Mouse (Mus musculus): Measurements from ENCODE around the gene Igsf11. TPM values are rescaled to one million over a fixed set of nuclear protein-coding genes. Genes with fewer than 3 reads are reported as not detected.
"Not testable (repeated sequence)": the region's sequence is repeated elsewhere in the genome, so short reads cannot be mapped to it uniquely, and the experiment has no call there.

Igsf11 gene
- total and polyA plus RNA-seq, 2 experiments from 2014 or later, result 0.07 to 0.19 TPM

DNA sequence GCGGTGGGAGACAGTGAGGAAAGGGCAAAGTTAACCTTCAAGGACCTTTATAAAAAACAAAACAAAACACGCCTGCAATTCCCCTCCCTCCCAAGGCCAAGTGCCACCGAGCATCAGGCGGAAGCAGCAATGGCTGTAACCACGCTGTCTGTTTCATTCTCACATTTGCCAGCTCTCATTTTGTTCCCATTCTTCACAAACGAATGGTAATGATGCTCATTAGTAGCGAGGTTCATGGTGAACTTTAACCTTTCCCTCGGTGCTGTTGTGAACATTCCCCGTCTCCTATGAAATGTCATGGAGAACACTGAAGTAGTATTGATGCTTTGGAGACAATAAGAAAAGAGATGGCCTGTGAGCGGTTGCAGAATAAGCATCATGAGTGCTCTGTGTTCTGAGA, 74.6 kb downstream of the Igsf11 start:
- 85% methylated on average over 10 of the region's 10 CpGs for WGBS
- Histone ChIP-seq H3K4me1 (ENCODE audit: control insufficient read depth, insufficient read depth) (no peaks in the 10 kb centered on the region), H3K27me3 (ENCODE audit: control insufficient read depth, insufficient read depth, low read length) (no peaks in the 10 kb centered on the region), H3K4me3 (ENCODE audit: low read depth, low read length) (no peak overlapping the region), H3K9ac (replicated peaks; ENCODE audit: low read depth, low read length) (no peak overlapping the region), H3K9me3 (replicated peaks; ENCODE audit: control insufficient read depth, low read length) (no peaks in the 10 kb centered on the region), H3K27ac (ENCODE audit: low read depth) (no peak overlapping the region), H3K36me3 (replicated peaks; ENCODE audit: control insufficient read depth, insufficient read depth, low read length) (no peaks in the 10 kb centered on the region), H3K4me2 (ENCODE audit: low read depth, low read length) (no peak overlapping the region)
- no peak for DNase-seq (ENCODE audit: low spot score)
- TF ChIP-seq EP300 (IDR thresholded peaks at IDR 0.05; ENCODE audit: low read depth) (no peak), CTCF (IDR thresholded peaks at IDR 0.05; ENCODE audit: low read depth) (no peak)
- no peak for ATAC-seq (ENCODE audit: insufficient read depth, low read depth)

DNA sequence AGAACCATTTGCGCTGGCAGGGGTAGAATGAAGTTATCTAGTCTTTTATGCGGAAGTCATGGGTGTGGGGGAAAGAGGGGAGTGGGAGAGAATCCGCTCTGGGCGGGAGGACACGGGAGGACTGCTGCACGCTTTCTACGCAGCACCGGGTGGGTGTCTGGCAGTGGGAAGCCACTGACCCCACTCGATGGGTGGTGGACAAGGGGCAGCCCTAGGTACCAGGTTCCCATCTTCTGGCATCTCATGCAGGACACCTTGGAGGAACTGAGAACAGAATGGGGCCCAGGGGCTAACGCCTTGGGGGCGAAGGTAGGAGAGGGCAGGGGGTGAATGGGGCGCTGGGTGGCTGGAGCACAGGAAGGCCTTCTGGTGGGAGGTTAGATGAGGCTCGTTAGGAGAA, 83.7 kb downstream of the Igsf11 start:
- H3K9ac ChIP-seq (replicated peaks; ENCODE audit: low read depth, low read length), result no peak overlapping the region
- 73% methylated on average over 13 of the region's 13 CpGs for WGBS
- TF ChIP-seq EP300 (IDR thresholded peaks at IDR 0.05; ENCODE audit: low read depth), result no peak

DNA sequence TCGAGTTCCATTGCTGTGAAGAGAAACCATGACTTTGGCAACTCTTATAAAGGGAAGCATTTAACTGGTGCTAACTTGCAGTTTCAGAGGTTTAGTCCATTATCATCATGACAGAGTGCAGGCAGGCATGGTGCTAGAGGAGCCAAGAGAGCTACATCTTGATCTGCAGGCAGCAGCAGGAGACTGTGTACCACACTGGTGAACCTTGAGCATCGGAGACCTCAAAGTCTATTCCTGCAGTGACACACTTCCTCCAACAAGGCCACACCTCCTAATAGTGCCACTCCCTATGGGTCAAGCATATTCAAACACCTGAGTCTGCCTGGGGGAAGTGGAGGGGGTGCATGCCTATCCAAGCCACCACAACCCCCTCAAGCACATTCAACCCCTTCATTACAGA, 86.1 kb downstream of the Igsf11 start:
- DNase-seq (ENCODE audit: low spot score) (no peak), ATAC-seq (ENCODE audit: insufficient read depth, low read depth) (no peak)
- H3K4me1 ChIP-seq (ENCODE audit: control insufficient read depth, insufficient read depth), result no peaks in the 10 kb centered on the region
- no peak overlapping the region for H3K4me2 ChIP-seq (ENCODE audit: low read depth, low read length)
- 76% methylated on average over 2 of the region's 2 CpGs for WGBS
- TF ChIP-seq EP300 (IDR thresholded peaks at IDR 0.05; ENCODE audit: low read depth) (no peak), CTCF (IDR thresholded peaks at IDR 0.05; ENCODE audit: low read depth) (no peak)
- H3K9ac ChIP-seq (replicated peaks; ENCODE audit: low read depth, low read length), result no peak overlapping the region
- no peaks in the 10 kb centered on the region for H3K27me3 ChIP-seq (ENCODE audit: control insufficient read depth, insufficient read depth, low read length)
- H3K27ac ChIP-seq (ENCODE audit: low read depth), result no peak overlapping the region
- no peaks in the 10 kb centered on the region for H3K36me3 ChIP-seq (replicated peaks; ENCODE audit: control insufficient read depth, insufficient read depth, low read length)
- H3K9me3 ChIP-seq (replicated peaks; ENCODE audit: control insufficient read depth, low read length), result no peaks in the 10 kb centered on the region
- H3K4me3 ChIP-seq (ENCODE audit: low read depth, low read length), result no peak overlapping the region

More for the DNA sequence above, 83.7 kb downstream of the Igsf11 start:
- Histone ChIP-seq H3K4me2 (ENCODE audit: low read depth, low read length) (no peak overlapping the region), H3K9me3 (replicated peaks; ENCODE audit: control insufficient read depth, low read length) (no peaks in the 10 kb centered on the region), H3K36me3 (replicated peaks; ENCODE audit: control insufficient read depth, insufficient read depth, low read length) (no peaks in the 10 kb centered on the region), H3K4me1 (ENCODE audit: control insufficient read depth, insufficient read depth) (no peaks in the 10 kb centered on the region), H3K4me3 (ENCODE audit: low read depth, low read length) (no peak overlapping the region), H3K27me3 (ENCODE audit: control insufficient read depth, insufficient read depth, low read length) (no peaks in the 10 kb centered on the region), H3K27ac (ENCODE audit: low read depth) (no peak overlapping the region)
- ATAC-seq (ENCODE audit: insufficient read depth, low read depth) (no peak), DNase-seq (ENCODE audit: low spot score) (no peak)

DNA sequence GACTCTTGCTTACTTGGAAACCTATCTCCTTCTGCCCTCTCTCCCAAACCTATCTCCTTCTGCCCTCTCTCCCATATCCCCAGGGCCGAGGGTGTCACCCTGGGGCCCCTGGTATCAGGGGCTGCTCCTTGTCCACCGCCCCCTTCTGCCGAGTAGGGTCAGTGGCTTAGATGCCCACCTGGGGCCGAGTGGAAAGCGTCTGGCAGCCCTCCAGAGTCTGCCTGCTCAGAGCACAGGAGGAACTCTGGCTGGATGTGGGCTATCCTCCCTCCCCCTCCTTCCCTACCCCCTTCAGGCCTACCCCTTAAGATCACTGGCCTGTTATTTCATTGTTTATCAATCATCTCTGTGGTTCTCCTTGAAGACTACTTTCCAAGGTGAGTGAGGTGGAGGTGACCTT, 88.1 kb downstream of the Igsf11 start:
- no peak overlapping the region for H3K4me3 ChIP-seq (ENCODE audit: low read depth, low read length)
- TF ChIP-seq CTCF (IDR thresholded peaks at IDR 0.05; ENCODE audit: low read depth) (no peak), EP300 (IDR thresholded peaks at IDR 0.05; ENCODE audit: low read depth) (no peak)
- H3K9ac ChIP-seq (replicated peaks; ENCODE audit: low read depth, low read length), result no peak overlapping the region
- no peaks in the 10 kb centered on the region for H3K27me3 ChIP-seq (ENCODE audit: control insufficient read depth, insufficient read depth, low read length)
- H3K4me2 ChIP-seq (ENCODE audit: low read depth, low read length), result no peak overlapping the region
- no peak for ATAC-seq (ENCODE audit: insufficient read depth, low read depth)
- H3K36me3 ChIP-seq (replicated peaks; ENCODE audit: control insufficient read depth, insufficient read depth, low read length), result no peaks in the 10 kb centered on the region
- 18% methylated on average over 5 of the region's 5 CpGs for WGBS
- H3K9me3 ChIP-seq (replicated peaks; ENCODE audit: control insufficient read depth, low read length), result no peaks in the 10 kb centered on the region
- no peak overlapping the region for H3K27ac ChIP-seq (ENCODE audit: low read depth)
- DNase-seq (ENCODE audit: low spot score), result no peak
- H3K4me1 ChIP-seq (ENCODE audit: control insufficient read depth, insufficient read depth), result no peaks in the 10 kb centered on the region

DNA sequence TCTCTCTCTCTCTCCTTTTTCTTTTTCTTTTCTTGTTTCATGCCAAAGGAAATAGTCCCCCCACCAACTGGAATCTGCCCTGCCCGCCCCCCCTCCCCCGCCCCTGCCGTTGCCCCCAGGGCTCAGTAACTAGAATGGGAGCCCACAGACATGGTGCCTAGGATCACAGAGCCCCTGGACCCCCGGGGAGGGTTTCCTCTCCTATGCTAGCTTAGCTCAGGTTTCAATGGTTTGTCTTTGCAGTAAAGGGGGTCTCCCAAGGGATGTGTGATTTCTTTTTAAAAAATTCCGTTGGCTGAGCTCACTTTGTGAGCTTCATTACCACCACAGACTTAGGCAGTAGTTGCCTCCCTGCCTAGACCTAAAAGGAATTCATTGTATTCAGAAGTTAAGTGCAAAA, 89.6 kb downstream of the Igsf11 start:
- no peak overlapping the region for H3K4me3 ChIP-seq (ENCODE audit: low read depth, low read length)
- no peak for ATAC-seq (ENCODE audit: insufficient read depth, low read depth)
- no peak overlapping the region for H3K9ac ChIP-seq (replicated peaks; ENCODE audit: low read depth, low read length)
- no peak for TF ChIP-seq CTCF (IDR thresholded peaks at IDR 0.05; ENCODE audit: low read depth)
- TF ChIP-seq EP300 (IDR thresholded peaks at IDR 0.05; ENCODE audit: low read depth), result no peak
- DNase-seq (ENCODE audit: low spot score), result no peak
- H3K27me3 ChIP-seq (ENCODE audit: control insufficient read depth, insufficient read depth, low read length), result no peaks in the 10 kb centered on the region
- 25% methylated on average over 5 of the region's 5 CpGs for whole genome bisulfite sequencing
- no peak overlapping the region for H3K27ac ChIP-seq (ENCODE audit: low read depth)
- H3K36me3 ChIP-seq (replicated peaks; ENCODE audit: control insufficient read depth, insufficient read depth, low read length), result no peaks in the 10 kb centered on the region
- H3K4me2 ChIP-seq (ENCODE audit: low read depth, low read length), result no peak overlapping the region
- H3K4me1 ChIP-seq (ENCODE audit: control insufficient read depth, insufficient read depth), result no peaks in the 10 kb centered on the region
- no peaks in the 10 kb centered on the region for H3K9me3 ChIP-seq (replicated peaks; ENCODE audit: control insufficient read depth, low read length)

DNA sequence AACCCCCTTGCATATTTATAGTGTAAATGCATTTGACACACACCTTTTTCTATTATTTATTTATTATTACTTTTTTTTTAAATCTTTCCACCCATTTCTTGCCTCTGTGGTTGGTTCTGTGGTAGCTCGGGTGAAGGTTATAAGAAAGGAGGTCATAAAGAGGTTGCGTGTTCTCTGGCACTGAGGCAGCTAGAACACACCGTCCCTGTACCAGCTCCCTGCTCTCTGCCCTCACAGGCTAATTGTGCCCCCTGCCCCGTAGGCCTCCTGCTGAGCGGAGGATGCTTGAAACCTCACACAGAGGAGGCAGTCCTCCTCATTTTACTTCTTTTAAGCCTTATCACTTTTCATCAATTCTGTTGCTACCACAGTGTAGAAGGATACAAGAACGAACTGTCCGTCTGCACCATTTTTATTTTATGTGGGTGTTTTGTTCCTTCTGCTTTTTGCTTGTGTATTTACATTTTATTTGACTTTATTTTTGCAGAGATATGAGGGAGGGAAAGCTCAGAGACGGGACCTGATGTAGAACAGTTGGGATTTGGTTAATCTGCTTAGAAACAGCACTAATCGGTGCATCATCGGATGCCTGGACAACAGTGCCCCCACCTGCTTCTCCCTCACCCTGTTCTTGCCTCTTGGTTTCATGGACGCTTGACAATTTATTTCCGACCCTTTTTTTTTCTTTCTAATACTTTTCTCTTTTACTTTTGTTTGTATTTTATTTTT, 90.2 kb downstream of the Igsf11 start:
- no peak for TF ChIP-seq CTCF (IDR thresholded peaks at IDR 0.05; ENCODE audit: low read depth)
- no peak for TF ChIP-seq EP300 (IDR thresholded peaks at IDR 0.05; ENCODE audit: low read depth)
- Histone ChIP-seq H3K4me2 (ENCODE audit: low read depth, low read length) (no peak overlapping the region), H3K4me1 (ENCODE audit: control insufficient read depth, insufficient read depth) (no peaks in the 10 kb centered on the region), H3K9me3 (replicated peaks; ENCODE audit: control insufficient read depth, low read length) (no peaks in the 10 kb centered on the region), H3K27me3 (ENCODE audit: control insufficient read depth, insufficient read depth, low read length) (no peaks in the 10 kb centered on the region), H3K27ac (ENCODE audit: low read depth) (no peak overlapping the region), H3K9ac (replicated peaks; ENCODE audit: low read depth, low read length) (no peak overlapping the region), H3K4me3 (ENCODE audit: low read depth, low read length) (no peak overlapping the region), H3K36me3 (replicated peaks; ENCODE audit: control insufficient read depth, insufficient read depth, low read length) (no peaks in the 10 kb centered on the region)
- DNase-seq (ENCODE audit: low spot score) (no peak), ATAC-seq (ENCODE audit: insufficient read depth, low read depth) (no peak)
- 44% methylated on average over 12 of the region's 12 CpGs for WGBS

DNA sequence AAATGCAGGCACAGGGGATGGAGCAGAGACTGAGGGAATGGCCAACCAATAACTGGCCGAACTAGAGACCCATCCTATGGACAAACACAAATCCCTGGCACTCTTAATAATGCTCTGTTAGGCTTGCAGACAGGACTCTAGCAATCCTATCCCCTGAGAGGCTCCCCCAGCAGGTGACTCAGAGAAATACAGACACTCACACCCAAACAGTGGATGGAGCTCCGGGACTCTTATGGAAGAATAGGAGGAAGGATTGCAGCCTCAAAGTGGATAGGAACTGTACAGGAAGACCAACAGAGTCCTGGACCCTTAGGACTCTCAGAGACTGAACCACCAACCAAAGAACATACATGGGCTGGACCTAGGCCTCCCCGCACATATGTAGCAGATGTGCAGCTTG, 91.4 kb downstream of the Igsf11 start:
- H3K27me3 ChIP-seq (ENCODE audit: control insufficient read depth, insufficient read depth, low read length); DNase-seq (ENCODE audit: low spot score); H3K9me3 ChIP-seq (replicated peaks; ENCODE audit: control insufficient read depth, low read length); H3K4me1 ChIP-seq (ENCODE audit: control insufficient read depth, insufficient read depth); H3K4me2 ChIP-seq (ENCODE audit: low read depth, low read length); H3K9ac ChIP-seq (replicated peaks; ENCODE audit: low read depth, low read length); H3K27ac ChIP-seq (ENCODE audit: low read depth); ATAC-seq (ENCODE audit: insufficient read depth, low read depth); H3K4me3 ChIP-seq (ENCODE audit: low read depth, low read length); H3K36me3 ChIP-seq (replicated peaks; ENCODE audit: control insufficient read depth, insufficient read depth, low read length): not testable (repeated sequence)
- WGBS, result 70% methylated on average over 3 of the region's 3 CpGs
